In genomic region chr15:100422899-100423860, GRCm38 (mm10) we compare ENCODE assay signal across 8 mouse cellular contexts. TPM values are rescaled to one million over a fixed set of nuclear protein-coding genes. Genes with fewer than 3 reads are reported as not detected.
DNase-seq lines count a peak whose midpoint lies in the region; ATAC-seq lines count a peak whose summit lies in the region.

No protein-coding gene starts in this region.

- peak; percentile 95 for DNase-seq in R1 (ENCODE audit: low read depth, low spot score)
- peak; percentile 97 to 98 for DNase-seq in cerebellum, postnatal 25 days
- peak; percentile 96 for DNase-seq in frontal cortex, postnatal 36 days (ENCODE audit: low spot score in 2 of 2)
- peak; percentile 94 to 96 for DNase-seq in left cerebral cortex, adult 18-20 months (ENCODE audit: low spot score in 2 of 2)
- peak; percentile 98 for DNase-seq in right cerebral cortex, adult 18-20 months
- peak; percentile 85 for DNase-seq in urinary bladder, postnatal 10 days (ENCODE audit: low spot score)

- peaks cover 10% of the 10 kb centered on the region; the same call in 1 of the 2 replicates for H3K27me3 ChIP-seq in hindbrain, embryonic 16.5 days (replicated peaks; ENCODE audit: control insufficient read depth, insufficient read depth, low read length)

- H3K4me3 ChIP-seq in hindbrain, embryonic 16.5 days (ENCODE audit: low read length): peak overlapping the region; percentile 84
- H3K4me3 ChIP-seq in macrophage (ENCODE audit: inconsistent target): peak overlapping the region; percentile 40

- no peaks in the 10 kb centered on the region for H3K36me3 ChIP-seq in hindbrain, embryonic 16.5 days (ENCODE audit: control insufficient read depth, insufficient read depth, low read length)
- no peaks in the 10 kb centered on the region for H3K36me3 ChIP-seq in macrophage (ENCODE audit: inconsistent target)

- peak; percentile 98 for ATAC-seq in hindbrain, embryonic 16.5 days

- H3K4me2 ChIP-seq in hindbrain, embryonic 16.5 days (ENCODE audit: low read length): peak overlapping the region; percentile 95

- WGBS in hindbrain, embryonic 16.5 days: under 1% methylated on average over 49 of the region's 65 CpGs
- under 1% methylated on average over 65 of the region's 65 CpGs for WGBS in macrophage (ENCODE audit: missing documents)

- H3K4me1 ChIP-seq in hindbrain, embryonic 16.5 days (ENCODE audit: control insufficient read depth, insufficient read depth, low read depth, low read length): peaks cover 32% of the 10 kb centered on the region

- H3K9me3 ChIP-seq in hindbrain, embryonic 16.5 days (ENCODE audit: control insufficient read depth, low read length): no peaks in the 10 kb centered on the region

- H3K27ac ChIP-seq in hindbrain, embryonic 16.5 days (ENCODE audit: low read depth, low read length): peak overlapping the region; percentile 36; the same call in 1 of the 2 replicates
- H3K27ac ChIP-seq in macrophage: no peak overlapping the region

- H3K9ac ChIP-seq in hindbrain, embryonic 16.5 days (ENCODE audit: low read depth, low read length): peak overlapping the region; percentile 93

- H3K79me2 ChIP-seq in macrophage (ENCODE audit: inconsistent target): peaks cover 35% of the 10 kb centered on the region

RNA-seq across cellular contexts. Expression of gene Gm5475, which starts 1.2 kb away (rescaled TPM):
- 0.11 and 0.16 TPM in 2 replicates for polyA plus RNA-seq in hindbrain, embryonic 16.5 days (2015; fragmentation: Nextera tagmentation; extraction: Ambion mirVana)
- not detected for total RNA-seq in left cerebral cortex, adult 18-20 months (2021)
- 1 to 10 TPM in 2 of 26 experiments, under 1 TPM in 14, not detected in 10; 0.25 to 1.3 (median 0.50) TPM for total RNA-seq in macrophage (2018; cell fraction: chromatin; rRNA removed)
- total RNA-seq in macrophage (2018; cell fraction: cytosol; rRNA removed): under 1 TPM in 17 of 26 experiments, not detected in 9; 0.03 to 0.28 (median 0.10) TPM
- total RNA-seq in macrophage (2018; cell fraction: nucleus; rRNA removed): 1 to 10 TPM in 7 of 26 experiments, under 1 TPM in 16, not detected in 3; 0.29 to 2.7 (median 0.68) TPM
- not detected in 3 replicates for polyA plus RNA-seq in macrophage (2018)

RNA-seq across cellular contexts. Expression of gene Slc11a2, which starts 1.7 kb away (rescaled TPM):
- polyA plus RNA-seq in hindbrain, embryonic 16.5 days (2015; fragmentation: Nextera tagmentation; extraction: Ambion mirVana): 24.9 and 30.8 TPM in 2 replicates
- total RNA-seq in left cerebral cortex, adult 18-20 months (2021): 10 to 100 TPM; 49.0 to 61.6 TPM
- 100 to 1,000 TPM; 115 to 395 (median 255) TPM for total RNA-seq in macrophage (2018; cell fraction: chromatin; rRNA removed)
- total RNA-seq in macrophage (2018; cell fraction: cytosol; rRNA removed): 100 to 1,000 TPM in 8 of 26 experiments, 10 to 100 TPM in 18; 48.5 to 121 (median 89.8) TPM
- total RNA-seq in macrophage (2018; cell fraction: nucleus; rRNA removed): 100 to 1,000 TPM in 25 of 26 experiments, 10 to 100 TPM in 1; 95.1 to 370 (median 188) TPM
- polyA plus RNA-seq in macrophage (2018): 39.5 to 63.4 TPM (median 40.8 TPM) in 3 replicates

RNA-seq across cellular contexts. Expression of gene Letmd1, which starts 45.6 kb away (rescaled TPM):
- 59.3 and 62.0 TPM in 2 replicates for polyA plus RNA-seq in hindbrain, embryonic 16.5 days (2015; fragmentation: Nextera tagmentation; extraction: Ambion mirVana)
- total RNA-seq in left cerebral cortex, adult 18-20 months (2021): 10 to 100 TPM; 55.3 to 63.7 TPM
- 10 to 100 TPM; 16.6 to 81.6 (median 39.3) TPM for total RNA-seq in macrophage (2018; cell fraction: chromatin; rRNA removed)
- 10 to 100 TPM; 26.6 to 41.2 (median 33.6) TPM for total RNA-seq in macrophage (2018; cell fraction: cytosol; rRNA removed)
- 10 to 100 TPM; 23.2 to 78.2 (median 37.0) TPM for total RNA-seq in macrophage (2018; cell fraction: nucleus; rRNA removed)
- polyA plus RNA-seq in macrophage (2018): 34.8 to 38.4 TPM (median 34.8 TPM) in 3 replicates

RNA-seq across cellular contexts. Expression of gene Higd1c, which starts 58.8 kb away (rescaled TPM):
- not detected in 2 replicates for polyA plus RNA-seq in hindbrain, embryonic 16.5 days (2015; fragmentation: Nextera tagmentation; extraction: Ambion mirVana)
- not detected for total RNA-seq in left cerebral cortex, adult 18-20 months (2021)
- total RNA-seq in macrophage (2018; cell fraction: chromatin; rRNA removed): not detected
- total RNA-seq in macrophage (2018; cell fraction: cytosol; rRNA removed): not detected
- not detected for total RNA-seq in macrophage (2018; cell fraction: nucleus; rRNA removed)
- polyA plus RNA-seq in macrophage (2018): not detected in 3 replicates
